Mouse (Mus musculus) granulocyte monocyte progenitor cell, adult 5-6 weeks (primary cell): ENCODE data around the gene Olfr1314. TPM values are rescaled to one million over a fixed set of nuclear protein-coding genes. Genes with fewer than 3 reads are reported as not detected.

ENCODE experiments used
- ATAC-seq: replicated peaks from 2 replicates; pipeline ENCODE4 v1.8.0; 2016; ENCODE audit warnings: mild to moderate bottlenecking, moderate TSS enrichment, inconsistent platforms; ENCODE audit not compliant: poor library complexity, severe bottlenecking
- total RNA-seq, 2 experiments: library from RNA; stranded (forward) in 1 of 2; stranded (reverse) in 1 of 2; fragments of 200-712, 200-1000 nt in 1 of 2; fragments of >200 nt in 1 of 2; fragmentation: Nextera tagmentation in 1 of 2; gene quantifications; 2 replicates each; pipeline ENCODE4 v1.2.3; 2014 to 2017

Gene Olfr1314
- total RNA-seq (2014; fragmentation: Nextera tagmentation): not detected in 2 replicates
- not detected in 2 replicates for total RNA-seq (2017)

DNA sequence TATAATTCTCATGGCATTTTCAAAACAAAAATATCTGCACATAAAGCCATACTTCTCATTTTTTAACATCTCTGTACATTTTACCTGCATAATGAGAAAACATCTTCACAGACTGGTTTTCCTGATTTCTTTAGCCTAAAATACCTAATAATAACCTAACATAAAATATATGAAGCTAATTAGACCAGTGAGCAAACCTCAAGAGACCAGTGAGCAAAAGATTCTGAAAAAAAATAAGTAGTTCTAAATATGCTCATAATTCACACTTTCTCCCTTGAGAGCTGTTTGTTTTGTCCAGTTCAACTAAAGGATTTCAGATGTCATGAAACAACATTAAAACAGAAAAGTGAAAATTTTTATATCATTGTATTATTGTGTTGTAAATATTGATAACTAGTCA is at the start of gene Olfr1314:
TSS of gene Olfr1314 (minus strand) at position 101 of the 400 bp plus-strand sequence.
- ATAC-seq: no peak

DNA sequence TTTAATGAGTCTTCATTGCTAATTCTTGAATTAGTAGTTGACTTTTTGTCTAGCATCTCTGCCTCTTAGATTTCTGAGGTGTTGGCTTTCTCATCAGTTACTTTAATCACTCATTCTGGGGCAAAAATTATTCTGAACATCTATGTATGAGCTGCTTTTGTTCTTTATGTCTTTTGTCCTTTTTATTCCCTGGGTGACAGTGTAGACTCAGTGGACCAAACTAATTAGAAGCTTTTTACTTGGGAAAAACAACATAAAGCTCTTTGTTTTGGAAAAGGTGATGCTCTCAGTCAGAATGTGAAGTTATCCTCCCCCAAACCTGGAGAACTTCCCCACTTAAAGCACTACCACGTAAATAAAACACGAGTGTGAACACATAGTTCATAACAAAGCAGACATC is 43.4 kb upstream of the Olfr1314 start, which contains the start of gene Olfr1317:
TSS of gene Olfr1317 (plus strand) at position 301 of the 400 bp plus-strand sequence.
- ATAC-seq: no peak

DNA sequence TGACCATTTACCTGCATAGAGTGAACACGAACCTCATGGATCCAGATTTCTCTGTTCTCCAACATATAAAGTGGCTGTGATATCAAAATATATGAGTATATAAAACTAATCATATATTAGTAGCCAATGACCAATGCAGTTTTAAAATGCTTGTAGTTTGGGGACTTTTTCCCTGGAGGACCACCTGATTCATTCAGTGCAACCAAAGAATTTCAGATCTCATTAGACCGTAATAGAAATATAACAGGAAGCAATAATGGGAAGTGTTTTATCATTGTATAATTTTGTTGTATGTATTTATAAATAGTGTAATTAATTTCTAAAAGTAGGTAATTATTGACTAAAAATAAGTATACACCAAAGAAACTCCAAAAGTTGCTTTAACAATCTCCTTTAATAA is 38.3 kb upstream of the Olfr1314 start, which contains the start of gene Olfr1316:
TSS of gene Olfr1316 (minus strand) at position 101 of the 400 bp plus-strand sequence.
- ATAC-seq: no peak

DNA sequence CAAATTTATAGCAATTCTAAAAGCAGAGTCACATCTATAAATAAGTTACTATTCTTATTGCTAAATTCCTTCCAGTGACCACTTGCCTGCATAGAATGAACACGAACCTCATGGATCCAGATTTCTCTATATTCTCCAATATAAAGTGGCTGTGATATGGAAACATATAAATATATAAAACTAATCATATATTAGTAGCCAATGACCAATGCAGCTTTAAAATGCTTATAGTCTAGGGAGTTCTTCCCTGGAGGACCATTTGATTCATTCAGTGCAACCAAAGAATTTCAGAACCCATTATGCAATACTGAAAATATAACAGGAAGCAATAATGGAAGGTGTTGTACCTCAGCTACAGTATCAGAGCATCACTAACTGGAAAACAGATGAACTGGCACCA is 18.8 kb upstream of the Olfr1314 start, which contains the start of gene Olfr1315-ps1:
TSS of gene Olfr1315-ps1 (minus strand) at position 101 of the 400 bp plus-strand sequence.
- no peak for ATAC-seq

DNA sequence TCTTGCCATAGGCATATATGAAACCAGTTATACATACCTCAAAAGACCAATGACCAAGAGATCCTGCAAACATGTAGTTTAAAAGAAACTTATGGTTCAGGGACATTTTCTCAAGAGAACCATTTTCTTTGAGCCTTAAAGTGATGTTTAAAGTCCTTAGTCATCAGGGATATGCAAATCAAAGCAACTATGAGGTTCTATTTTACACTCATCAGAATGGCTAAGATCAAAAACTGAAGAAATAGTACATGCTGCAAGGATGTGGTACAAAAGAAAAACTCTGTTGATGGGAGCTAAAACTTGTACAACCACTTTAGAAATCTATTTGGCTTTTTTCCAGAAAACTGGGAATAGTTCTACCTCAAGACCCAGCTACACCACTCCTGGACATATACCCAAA is 18.8 kb downstream of the Olfr1314 start, which contains the start of gene Olfr1313:
TSS of gene Olfr1313 (minus strand) at position 101 of the 400 bp plus-strand sequence.
- no peak for ATAC-seq

DNA sequence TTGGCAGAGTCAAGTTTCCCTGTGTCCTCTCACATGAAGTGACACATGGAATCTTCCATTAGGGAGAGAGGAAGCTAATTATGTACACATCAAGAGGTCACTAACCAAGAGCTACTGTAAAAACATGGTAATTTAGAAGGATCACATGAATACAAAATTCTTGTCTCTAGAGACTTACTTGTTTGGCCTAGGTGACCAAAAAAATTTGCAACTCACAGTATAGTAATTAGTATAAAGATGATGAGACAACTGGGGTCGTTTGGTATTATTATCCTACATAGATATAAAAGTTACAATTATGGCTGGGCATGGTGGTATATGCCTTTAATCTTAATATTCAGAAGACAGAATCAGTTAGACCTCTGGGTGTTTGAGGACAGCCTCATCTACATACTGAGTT is 46.4 kb downstream of the Olfr1314 start, which contains the start of gene Olfr1312:
TSS of gene Olfr1312 (minus strand) at position 101 of the 400 bp plus-strand sequence.
- no peak for ATAC-seq

Other genes starting within 250 kb of the Olfr1314 start
- not detected in 2 replicates for gene Olfr1305, start 219.6 kb downstream of the Olfr1314 start, total RNA-seq (2014; fragmentation: Nextera tagmentation)
- gene Olfr1305, start 219.6 kb downstream of the Olfr1314 start, total RNA-seq (2017): not detected in 2 replicates
- not detected in 2 replicates for gene Olfr1306, start 180.5 kb downstream of the Olfr1314 start, total RNA-seq (2014; fragmentation: Nextera tagmentation)
- not detected in 2 replicates for gene Olfr1306, start 180.5 kb downstream of the Olfr1314 start, total RNA-seq (2017)
- not detected in 2 replicates for gene Olfr1307, start 147.3 kb downstream of the Olfr1314 start, total RNA-seq (2014; fragmentation: Nextera tagmentation)
- not detected in 2 replicates for gene Olfr1307, start 147.3 kb downstream of the Olfr1314 start, total RNA-seq (2017)
- not detected in 2 replicates for gene Olfr1308, start 131.8 kb downstream of the Olfr1314 start, total RNA-seq (2014; fragmentation: Nextera tagmentation)
- gene Olfr1308, start 131.8 kb downstream of the Olfr1314 start, total RNA-seq (2017): not detected in 2 replicates
- not detected in 2 replicates for gene Olfr1309, start 106.5 kb downstream of the Olfr1314 start, total RNA-seq (2014; fragmentation: Nextera tagmentation)
- not detected in 2 replicates for gene Olfr1309, start 106.5 kb downstream of the Olfr1314 start, total RNA-seq (2017)
- not detected in 2 replicates for gene Olfr1310, start 84.1 kb downstream of the Olfr1314 start, total RNA-seq (2014; fragmentation: Nextera tagmentation)
- not detected in 2 replicates for gene Olfr1310, start 84.1 kb downstream of the Olfr1314 start, total RNA-seq (2017)
- not detected in 2 replicates for gene Olfr1311, start 72.4 kb downstream of the Olfr1314 start, total RNA-seq (2014; fragmentation: Nextera tagmentation)
- not detected in 2 replicates for gene Olfr1311, start 72.4 kb downstream of the Olfr1314 start, total RNA-seq (2017)
- not detected in 2 replicates for gene Olfr1312, start 46.5 kb downstream of the Olfr1314 start, total RNA-seq (2014; fragmentation: Nextera tagmentation)
- not detected in 2 replicates for gene Olfr1312, start 46.5 kb downstream of the Olfr1314 start, total RNA-seq (2017)
- not detected in 2 replicates for gene Olfr1313, start 18.9 kb downstream of the Olfr1314 start, total RNA-seq (2014; fragmentation: Nextera tagmentation)
- not detected in 2 replicates for gene Olfr1313, start 18.9 kb downstream of the Olfr1314 start, total RNA-seq (2017)
- gene Olfr1315-ps1, start 18.7 kb upstream of the Olfr1314 start, total RNA-seq (2014; fragmentation: Nextera tagmentation): not detected in 2 replicates
- not detected in 2 replicates for gene Olfr1315-ps1, start 18.7 kb upstream of the Olfr1314 start, total RNA-seq (2017)
- not detected in 2 replicates for gene Olfr1316, start 38.2 kb upstream of the Olfr1314 start, total RNA-seq (2014; fragmentation: Nextera tagmentation)
- gene Olfr1316, start 38.2 kb upstream of the Olfr1314 start, total RNA-seq (2017): not detected in 2 replicates
- not detected in 2 replicates for gene Olfr1317, start 43.5 kb upstream of the Olfr1314 start, total RNA-seq (2014; fragmentation: Nextera tagmentation)
- not detected in 2 replicates for gene Olfr1317, start 43.5 kb upstream of the Olfr1314 start, total RNA-seq (2017)
- not detected in 2 replicates for gene Olfr1318, start 57.4 kb upstream of the Olfr1314 start, total RNA-seq (2014; fragmentation: Nextera tagmentation)
- gene Olfr1318, start 57.4 kb upstream of the Olfr1314 start, total RNA-seq (2017): not detected in 2 replicates
- gene Lpcat4, start 142.7 kb upstream of the Olfr1314 start, total RNA-seq (2014; fragmentation: Nextera tagmentation): 17.3 and 26.8 TPM in 2 replicates
- gene Lpcat4, start 142.7 kb upstream of the Olfr1314 start, total RNA-seq (2017): 7.7 and 10.6 TPM in 2 replicates
- not detected in 2 replicates for gene Nutm1, start 162.5 kb upstream of the Olfr1314 start, total RNA-seq (2014; fragmentation: Nextera tagmentation)
- gene Nutm1, start 162.5 kb upstream of the Olfr1314 start, total RNA-seq (2017): not detected in 2 replicates
- gene Nop10, start 165.1 kb upstream of the Olfr1314 start, total RNA-seq (2014; fragmentation: Nextera tagmentation): 139 and 177 TPM in 2 replicates
- 220 and 244 TPM in 2 replicates for gene Nop10, start 165.1 kb upstream of the Olfr1314 start, total RNA-seq (2017)
- 57.3 and 62.2 TPM in 2 replicates for gene Slc12a6, start 169.0 kb upstream of the Olfr1314 start, total RNA-seq (2014; fragmentation: Nextera tagmentation)
- 51.3 and 51.8 TPM in 2 replicates for gene Slc12a6, start 169.0 kb upstream of the Olfr1314 start, total RNA-seq (2017)
- 0.75 TPM in 1 of 2 replicates, not detected in the other for gene Gm21985, start 169.5 kb upstream of the Olfr1314 start, total RNA-seq (2014; fragmentation: Nextera tagmentation)
- gene Gm21985, start 169.5 kb upstream of the Olfr1314 start, total RNA-seq (2017): 0.36 TPM in 1 of 2 replicates, not detected in the other